ENCODE assay signal across 34 mouse cellular contexts in the genomic region with DNA sequence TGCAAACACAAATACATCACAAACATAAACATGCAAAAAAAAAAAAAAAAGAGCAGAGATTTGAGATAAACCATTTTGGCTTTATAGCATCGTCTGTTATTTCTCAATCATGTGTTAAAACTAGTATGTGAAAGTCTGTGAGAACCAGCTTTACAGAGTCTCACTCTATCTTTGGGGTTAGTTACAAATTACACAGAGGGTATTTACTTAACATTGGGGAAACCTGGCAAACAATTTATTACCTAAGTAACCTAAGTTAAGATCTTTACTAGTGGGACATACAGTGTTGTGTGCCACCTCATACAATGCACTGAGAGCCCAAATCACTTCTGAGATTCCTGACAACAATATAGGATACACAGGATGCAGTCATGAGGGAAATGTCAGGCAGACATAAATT. TPM values are rescaled to one million over a fixed set of nuclear protein-coding genes. Genes with fewer than 3 reads are reported as not detected.
DNase-seq lines count a peak whose midpoint lies in the region; ATAC-seq and TF ChIP-seq lines count a peak whose summit lies in the region.
"Had no signal": no experiment of that assay in that cellular context is flagged by ENCODE, and none has a peak within 500 bp of the region (broad histone marks: within the 10 kb centered on the region; RNA-seq: fewer than 3 reads in every experiment).

No protein-coding gene starts in this region.

- H3K4me3 ChIP-seq in heart, adult 2 months, result peak overlapping the region; percentile 13; the same call in 1 of the 2 replicates
- H3K4me3 ChIP-seq in kidney, adult 2 months (ENCODE audit: insufficient read depth, low read depth, low read length), result no peak overlapping the region
- H3K4me3 ChIP-seq in liver, embryonic 14.5 days (ENCODE audit: insufficient read depth in 1 of 2, low read depth in 2 of 2, low read length in 2 of 2), result no peak overlapping the region
- H3K4me3 ChIP-seq: embryonic facial prominence, embryonic 12.5 days; hindbrain, embryonic 12.5 days; midbrain, embryonic 15.5 days had no signal

- H3K27me3 ChIP-seq in heart, adult 2 months (ENCODE audit: control insufficient read depth, insufficient read depth, low read length), result no peaks in the 10 kb centered on the region
- H3K27me3 ChIP-seq in kidney, adult 2 months (replicated peaks; ENCODE audit: control insufficient read depth, insufficient read depth, low read length), result no peaks in the 10 kb centered on the region
- no peaks in the 10 kb centered on the region for H3K27me3 ChIP-seq in liver, embryonic 14.5 days (ENCODE audit: control insufficient read depth, insufficient read depth, low read length)
- H3K27me3 ChIP-seq: embryonic facial prominence, embryonic 12.5 days had no signal

- H3K79me2 ChIP-seq in heart, adult 2 months (replicated peaks; ENCODE audit: control insufficient read depth, insufficient read depth, low read length), result peaks cover 5% of the 10 kb centered on the region

- no peak for DNase-seq in heart, adult 2 months
- DNase-seq in heart, adult 9 months (ENCODE audit: low spot score in 2 of 2), result no peak
- DNase-seq in kidney, adult 2 months, result no peak
- no peak for DNase-seq in kidney, postnatal 10 days
- DNase-seq in adipocyte (ENCODE audit: low spot score), result peak; percentile 24
- DNase-seq in liver, embryonic 14.5 days (ENCODE audit: low read depth in 3 of 3, low spot score in 3 of 3), result no peak
- DNase-seq in right cerebral cortex, postnatal 36 days (ENCODE audit: low spot score in 2 of 2), result no peak
- no peak for DNase-seq in frontal cortex, postnatal 36 days (ENCODE audit: low spot score in 2 of 2)
- DNase-seq: adrenal gland, postnatal 14 days; cerebellum, adult 11-12 months; cerebellum, adult 9-11 months; embryo, embryonic 11 days; gastrocnemius, postnatal 10 days; kidney, postnatal 25 days; lung, adult 18-20 months; lung, postnatal 10 days; right cerebral cortex, postnatal 25 days; spleen, adult 18-20 months; thymus, postnatal 14 days had no signal

- no peak for TF ChIP-seq EP300 in heart, adult 2 months (IDR thresholded peaks at IDR 0.05; ENCODE audit: insufficient read depth, low read depth, low read length)
- no peak for TF ChIP-seq EP300 in liver, embryonic 14.5 days (IDR thresholded peaks at IDR 0.05; ENCODE audit: low read depth)

- H3K4me1 ChIP-seq in heart, adult 2 months (ENCODE audit: control insufficient read depth, insufficient read depth, low read length), result peaks cover 11% of the 10 kb centered on the region
- peaks cover 5% of the 10 kb centered on the region; the same call in 1 of the 2 replicates for H3K4me1 ChIP-seq in kidney, adult 2 months (ENCODE audit: control insufficient read depth, insufficient read depth, low read length)
- peaks cover 0 to 10% of the 10 kb centered on the region in 2 experiments; a peak in 3 of 4 replicates for H3K4me1 ChIP-seq in liver, embryonic 14.5 days (replicated peaks; ENCODE audit: control insufficient read depth in 2 of 2, insufficient read depth in 2 of 2, low read length in 1 of 2)

- peak overlapping the region; percentile 99 for H3K27ac ChIP-seq in heart, adult 2 months
- H3K27ac ChIP-seq in kidney, adult 2 months (ENCODE audit: insufficient read depth, low read depth, low read length), result 0 out of 2 replicates have a peak overlapping the region, but pooled peaks have one; percentile 45
- no peak overlapping the region for H3K27ac ChIP-seq in liver, embryonic 14.5 days
- H3K27ac ChIP-seq: embryonic facial prominence, embryonic 12.5 days; hindbrain, embryonic 12.5 days; midbrain, embryonic 15.5 days had no signal

- H3K9ac ChIP-seq in heart, adult 2 months (ENCODE audit: low read depth, low read length), result 0 out of 2 replicates have a peak overlapping the region, but pooled peaks have one; percentile 15
- H3K9ac ChIP-seq in liver, embryonic 14.5 days (replicated peaks), result no peak overlapping the region
- H3K9ac ChIP-seq: embryonic facial prominence, embryonic 12.5 days; hindbrain, embryonic 12.5 days; midbrain, embryonic 15.5 days had no signal

- TF ChIP-seq CTCF in heart, adult 2 months (IDR thresholded peaks at IDR 0.05), result no peak
- TF ChIP-seq CTCF in kidney, adult 2 months (conservative IDR thresholded peaks at IDR 0.05; ENCODE audit: insufficient read depth, insufficient read length, low read depth, low read length), result no peak
- TF ChIP-seq CTCF in liver, embryonic 14.5 days (IDR thresholded peaks at IDR 0.05; ENCODE audit: low read depth), result no peak

- H3K36me3 ChIP-seq in heart, adult 2 months (ENCODE audit: control insufficient read depth, insufficient read depth, low read length), result peaks cover 29% of the 10 kb centered on the region
- H3K36me3 ChIP-seq in kidney, adult 2 months (ENCODE audit: control insufficient read depth, insufficient read depth, low read length), result no peaks in the 10 kb centered on the region
- H3K36me3 ChIP-seq in liver, embryonic 14.5 days (replicated peaks; ENCODE audit: control insufficient read depth, insufficient read depth, low read depth), result no peaks in the 10 kb centered on the region
- H3K36me3 ChIP-seq: embryonic facial prominence, embryonic 12.5 days; hindbrain, embryonic 12.5 days; midbrain, embryonic 15.5 days had no signal

- H3K4me2 ChIP-seq in liver, embryonic 14.5 days (ENCODE audit: low read depth), result peak overlapping the region; percentile 28; the same call in 1 of the 2 replicates
- H3K4me2 ChIP-seq: embryonic facial prominence, embryonic 12.5 days; hindbrain, embryonic 12.5 days; midbrain, embryonic 15.5 days had no signal

- intact Hi-C loops in heart, adult 2 months (cut with DNase I), result no loop called here

- WGBS in heart, adult 2 months, result 67% methylated on average over 1 of the region's 1 CpGs
- 33% methylated on average over 1 of the region's 1 CpGs for WGBS in kidney, adult 2 months
- 62% methylated on average over 1 of the region's 1 CpGs for WGBS in liver, embryonic 14.5 days (ENCODE audit: insufficient replicate concordance)

- no peak for ATAC-seq in liver, embryonic 14.5 days (ENCODE audit: insufficient read depth)
- ATAC-seq: forebrain, embryonic 14.5 days; intestine, postnatal 0 days; midbrain, embryonic 15.5 days; Patski had no signal

- no peak for TF ChIP-seq POLR2A in heart, adult 2 months (IDR thresholded peaks at IDR 0.05; ENCODE audit: insufficient read depth, low read depth, low read length)
- TF ChIP-seq POLR2A in kidney, adult 2 months (IDR thresholded peaks at IDR 0.05; ENCODE audit: low read depth, low read length), result no peak

- no peaks in the 10 kb centered on the region for H3K9me3 ChIP-seq in liver, embryonic 14.5 days (ENCODE audit: control insufficient read depth, low read length)
- H3K9me3 ChIP-seq: embryonic facial prominence, embryonic 12.5 days; hindbrain, embryonic 12.5 days; midbrain, embryonic 15.5 days had no signal

RNA-seq across cellular contexts. Expression of a gene that starts 2.3 kb away (rescaled TPM):
- total RNA-seq in heart, adult 2 months (2021), result 1,000 to 10,000 TPM in 1 of 2 experiments, 100 to 1,000 TPM in 1; 871 to 1,031 TPM
- polyA plus RNA-seq in heart, adult 2 months (2012; rRNA removed), result 289 and 479 TPM in 2 replicates
- 157 and 192 TPM in 2 replicates for polyA plus RNA-seq in kidney, adult 2 months (2012; rRNA removed)
- polyA plus RNA-seq in liver, embryonic 14.5 days (2012; rRNA removed), result 73.3 and 87.6 TPM in 2 replicates
- 181 and 189 TPM in 2 replicates for polyA plus RNA-seq in liver, embryonic 14.5 days (2014; fragmentation: Nextera tagmentation; extraction: Ambion mirVana)

RNA-seq across cellular contexts. Expression of a gene that starts 28.7 kb away (rescaled TPM):
- not detected for total RNA-seq in heart, adult 2 months (2021)
- 0.06 TPM in 1 of 2 replicates, not detected in the other for polyA plus RNA-seq in heart, adult 2 months (2012; rRNA removed)
- 0.05 TPM in 1 of 2 replicates, not detected in the other for polyA plus RNA-seq in kidney, adult 2 months (2012; rRNA removed)
- polyA plus RNA-seq in liver, embryonic 14.5 days (2012; rRNA removed), result 0.16 and 0.19 TPM in 2 replicates
- 0.10 TPM in 1 of 2 replicates, not detected in the other for polyA plus RNA-seq in liver, embryonic 14.5 days (2014; fragmentation: Nextera tagmentation; extraction: Ambion mirVana)
- total RNA-seq: adrenal gland, postnatal 14 days; gastrocnemius, postnatal 10 days; granulocyte monocyte progenitor cell, adult 5-6 weeks; layer of hippocampus, adult 18-20 months; layer of hippocampus, postnatal 10 days; left cerebral cortex, adult 18-20 months; left cerebral cortex, postnatal 14 days; MEL; neutrophil, adult 5-6 weeks had no signal
- polyA plus RNA-seq: frontal cortex, adult 2 months; kidney, embryonic 14.5 days had no signal
